Mouse (Mus musculus) regulatory T cell (primary cell): ENCODE data around the gene Smg8.

Experiments
- in situ Hi-C: fragments of 300-600 bp; cut with MboI, MseI; formaldehyde crosslinking; loops from one replicate; pipeline ENCODE4 v1.15.1; 2025; ENCODE audit warnings: high pct_unique_total_duplicates

Gene Smg8

GRCm38 (mm10) chr11:87046968-87047367, 39.6 kb downstream of the Smg8 start:
- in situ Hi-C loops, result no loop called here

DNA sequence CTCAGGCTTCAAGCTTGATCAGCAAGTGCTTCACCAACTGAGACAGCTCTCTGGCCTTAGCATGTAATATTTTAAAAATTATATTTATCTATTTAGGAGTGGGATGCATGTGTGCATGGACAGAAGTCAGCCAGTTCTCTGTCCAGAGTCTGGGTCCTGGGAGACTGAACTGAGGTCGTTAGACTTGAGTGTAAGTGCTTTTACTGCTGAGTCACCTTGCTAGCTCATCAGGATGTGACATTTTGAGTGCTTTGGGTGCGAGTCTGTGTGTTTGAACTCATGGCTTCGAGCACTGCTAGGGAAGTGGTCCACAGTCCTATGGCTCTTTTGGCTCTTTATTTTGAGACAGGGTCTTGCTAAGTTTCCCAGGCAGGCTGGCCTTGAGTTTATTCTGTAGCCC, 43.5 kb downstream of the Smg8 start:
- in situ Hi-C loops, result no loop called here

DNA sequence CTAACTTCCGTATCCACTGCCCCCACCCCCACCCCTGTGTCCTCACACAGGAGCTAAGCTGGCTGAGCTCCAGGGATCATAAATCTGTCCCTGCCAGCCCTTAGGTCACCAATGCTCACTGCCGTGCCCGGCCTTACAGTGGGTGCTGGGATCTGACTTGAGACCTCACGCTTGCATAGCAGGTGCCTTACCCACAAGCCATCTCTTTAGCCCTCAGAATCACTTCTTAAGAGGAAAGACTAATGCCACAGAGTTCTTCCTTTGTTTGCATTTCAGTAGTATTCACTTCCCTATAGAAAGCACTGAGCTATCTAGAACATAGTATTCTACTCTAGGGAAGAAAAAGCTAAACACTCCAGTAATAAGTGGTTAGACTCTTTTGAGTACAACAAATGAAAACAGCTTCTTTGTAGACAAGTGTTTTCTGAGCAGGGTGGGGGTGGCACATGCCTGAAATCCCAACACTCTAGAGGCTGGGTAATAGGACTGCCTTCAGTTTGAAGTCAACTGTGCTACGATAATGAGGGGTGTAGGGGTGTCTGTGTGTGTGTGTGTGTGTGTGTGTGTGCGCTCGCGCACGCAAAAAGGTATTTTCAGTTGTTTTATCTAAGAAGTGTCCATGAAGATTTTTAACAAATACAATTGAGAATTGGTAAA, 47.1 kb downstream of the Smg8 start:
- in situ Hi-C loops, result no loop called here

GRCm38 (mm10) chr11:87036180-87036579, 50.4 kb downstream of the Smg8 start:
- in situ Hi-C loops, result no loop called here

GRCm38 (mm10) chr11:87028212-87028611, 58.4 kb downstream of the Smg8 start:
- in situ Hi-C loops, result no loop called here
